Mouse (Mus musculus): ENCODE results near the gene Vmn1r127.
"Not testable (repeated sequence)": the region's sequence is repeated elsewhere in the genome, so short reads cannot be mapped to it uniquely, and the experiment has no call there.

Gene Vmn1r127

DNA sequence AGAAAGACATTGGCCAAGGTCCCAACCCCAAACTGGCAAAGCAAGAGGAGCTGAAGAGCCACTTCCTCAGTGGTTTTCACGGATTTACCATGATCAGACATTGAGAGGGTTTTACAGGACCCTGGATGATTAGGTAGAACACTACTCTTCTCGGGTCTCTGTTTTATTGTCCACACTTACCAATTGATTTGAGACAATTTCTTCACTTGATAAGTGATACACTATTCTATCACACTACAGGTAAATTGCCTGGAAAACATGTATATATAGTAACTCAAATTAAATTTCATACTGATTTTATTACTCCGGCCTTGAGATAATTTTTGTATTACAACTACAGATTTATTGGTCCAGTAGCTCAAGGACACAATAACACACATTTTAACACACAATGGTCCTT is at the start of gene Vmn1r127:
TSS of gene Vmn1r127 (minus strand) at position 101 of the 400 bp plus-strand sequence.
- not testable (repeated sequence) for DNase-seq (ENCODE audit: inconsistent ontology term)

DNA sequence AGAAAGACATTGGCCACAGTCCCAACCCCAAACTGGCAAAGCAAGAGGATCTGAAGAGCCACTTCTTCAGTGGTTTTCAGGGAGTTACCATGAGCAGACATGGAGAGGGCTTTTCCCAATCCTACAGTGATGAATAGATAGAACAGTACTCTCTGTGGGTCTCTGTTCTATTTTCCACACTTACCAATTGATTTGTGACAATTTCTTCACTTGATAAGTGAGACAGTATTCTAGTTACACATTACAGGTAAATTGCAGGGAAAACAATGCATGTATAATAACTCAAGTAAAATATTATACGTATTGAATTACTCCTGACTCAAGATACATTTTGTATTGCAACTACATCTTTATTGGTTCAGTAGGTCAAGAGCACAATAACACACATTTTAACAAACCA is 41.5 kb upstream of the Vmn1r127 start, which contains the start of gene Vmn1r129:
TSS of gene Vmn1r129 (minus strand) at position 101 of the 400 bp plus-strand sequence.
- not testable (repeated sequence) for DNase-seq (ENCODE audit: inconsistent ontology term)

DNA sequence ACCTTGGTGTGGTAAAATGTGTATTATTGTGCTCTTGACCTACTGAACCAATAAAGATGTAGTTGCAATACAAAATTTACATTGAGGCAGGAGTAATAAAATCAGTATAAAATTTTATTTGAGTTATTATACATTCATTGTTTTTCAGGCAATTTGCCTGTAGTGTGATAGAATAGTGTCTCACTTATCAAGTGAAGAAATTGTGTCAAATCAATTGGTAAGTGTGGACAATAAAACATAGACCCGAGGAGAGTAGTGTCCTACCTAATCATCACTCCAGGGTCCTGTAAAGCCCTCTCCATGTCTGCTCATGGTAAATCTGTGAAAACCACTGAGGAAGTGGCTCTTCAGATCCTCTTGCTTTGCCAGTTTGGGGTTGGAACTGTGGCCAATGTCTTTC is 29.4 kb upstream of the Vmn1r127 start, which contains the start of gene Vmn1r128:
TSS of gene Vmn1r128 (plus strand) at position 301 of the 400 bp plus-strand sequence.
- DNase-seq (ENCODE audit: inconsistent ontology term) = not testable (repeated sequence)

DNA sequence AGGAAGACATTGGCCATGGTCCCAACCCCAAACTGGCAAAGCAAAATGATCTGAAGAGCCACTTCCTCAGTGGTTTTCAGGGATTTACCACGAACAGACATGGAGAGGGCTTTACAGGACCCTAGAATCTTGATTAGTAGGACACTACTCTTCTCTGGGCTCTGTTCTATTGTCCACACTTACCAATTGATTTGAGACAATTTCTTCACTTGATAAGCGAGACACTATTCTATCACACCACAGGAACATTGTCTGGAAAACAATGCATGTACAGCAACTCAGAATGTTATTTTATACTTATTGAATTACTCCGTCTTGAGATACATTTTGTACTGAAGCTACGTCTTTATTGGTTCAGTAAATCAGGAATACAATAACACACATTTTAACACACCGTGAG is 18.3 kb downstream of the Vmn1r127 start, which contains the start of gene Vmn1r126:
TSS of gene Vmn1r126 (minus strand) at position 101 of the 400 bp plus-strand sequence.
- DNase-seq (ENCODE audit: inconsistent ontology term) = not testable (repeated sequence)

DNA sequence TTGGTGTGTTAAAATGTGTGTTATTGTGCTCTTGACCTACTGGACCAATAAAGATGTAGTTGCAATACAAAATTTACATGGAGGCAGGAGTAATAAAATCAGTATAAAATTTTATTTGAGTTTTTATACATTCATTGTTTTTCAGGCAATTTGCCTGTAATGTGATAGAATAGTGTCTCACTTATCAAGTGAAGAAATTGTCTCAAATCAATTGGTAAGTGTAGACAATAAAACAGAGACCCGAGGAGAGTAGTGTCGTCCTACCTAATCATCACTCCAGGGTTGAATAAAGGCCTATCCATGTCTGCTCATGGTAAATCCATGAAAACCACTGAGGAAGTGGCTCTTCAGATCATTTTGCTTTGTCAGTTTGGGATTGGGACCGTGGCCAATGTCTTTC is 47.8 kb downstream of the Vmn1r127 start, which contains the start of gene Vmn1r125:
TSS of gene Vmn1r125 (plus strand) at position 301 of the 400 bp plus-strand sequence.
- not testable (repeated sequence) for DNase-seq (ENCODE audit: inconsistent ontology term)

All from Muller cell, postnatal 12 days (primary cell).